Mouse (Mus musculus): ENCODE data around the gene Cracr2a. TPM values are rescaled to one million over a fixed set of nuclear protein-coding genes. Genes with fewer than 3 reads are reported as not detected.

The Cracr2a gene
- polyA plus RNA-seq, 1 experiment from 2014 or later = 1.4 TPM

- ATAC-seq (ENCODE audit: insufficient number of reproducible peaks, insufficient read depth, low FRiP score, low TSS enrichment, low read depth) = no peak
- H3K36me3 ChIP-seq = no peaks in the 10 kb centered on the region
- H3K27me3 ChIP-seq = 0 out of 2 replicates have a peak, but pooled peaks cover 3% of the 10 kb centered on the region
- WGBS = 86% methylated on average over 2 of the region's 2 CpGs
- peaks cover 13% of the 10 kb centered on the region for H3K4me1 ChIP-seq
- no peak overlapping the region for H3K4me2 ChIP-seq
- H3K27ac ChIP-seq = no peak overlapping the region
- H3K4me3 ChIP-seq = no peak overlapping the region
- H3K9ac ChIP-seq = no peak overlapping the region
- H3K9me3 ChIP-seq = no peaks in the 10 kb centered on the region
Measured at GRCm38 (mm10) chr6:127629249-127629648, 68.1 kb downstream of the Cracr2a start.

GRCm38 (mm10) chr6:127634858-127635257 is 73.7 kb downstream of the Cracr2a start:
- Histone ChIP-seq H3K27ac (no peak overlapping the region), H3K9me3 (no peaks in the 10 kb centered on the region), H3K9ac (no peak overlapping the region), H3K4me1 (no peaks in the 10 kb centered on the region), H3K27me3 (no peaks in the 10 kb centered on the region), H3K4me3 (no peak overlapping the region), H3K4me2 (no peak overlapping the region), H3K36me3 (no peaks in the 10 kb centered on the region)
- ATAC-seq (ENCODE audit: insufficient number of reproducible peaks, insufficient read depth, low FRiP score, low TSS enrichment, low read depth) = no peak
- 75% methylated on average over 2 of the region's 2 CpGs for whole genome bisulfite sequencing

- Histone ChIP-seq H3K4me3 (no peak overlapping the region), H3K9ac (no peak overlapping the region), H3K27me3 (no peaks in the 10 kb centered on the region), H3K4me1 (no peaks in the 10 kb centered on the region), H3K4me2 (no peak overlapping the region), H3K9me3 (no peaks in the 10 kb centered on the region), H3K36me3 (no peaks in the 10 kb centered on the region), H3K27ac (no peak overlapping the region)
- no peak for ATAC-seq (ENCODE audit: insufficient number of reproducible peaks, insufficient read depth, low FRiP score, low TSS enrichment, low read depth)
- 61% methylated on average over 9 of the region's 9 CpGs for WGBS
Measured at GRCm38 (mm10) chr6:127635462-127636189, 74.5 kb downstream of the Cracr2a start.

- Histone ChIP-seq H3K36me3 (no peaks in the 10 kb centered on the region), H3K9me3 (no peaks in the 10 kb centered on the region), H3K4me2 (no peak overlapping the region), H3K9ac (no peak overlapping the region), H3K27me3 (no peaks in the 10 kb centered on the region), H3K4me3 (no peak overlapping the region), H3K4me1 (no peaks in the 10 kb centered on the region), H3K27ac (no peak overlapping the region)
- WGBS = 70% methylated on average over 8 of the region's 8 CpGs
- no peak for ATAC-seq (ENCODE audit: insufficient number of reproducible peaks, insufficient read depth, low FRiP score, low TSS enrichment, low read depth)
Measured at GRCm38 (mm10) chr6:127641077-127641801, 80.1 kb downstream of the Cracr2a start.

- H3K27me3 ChIP-seq = no peaks in the 10 kb centered on the region
- no peak for ATAC-seq (ENCODE audit: insufficient number of reproducible peaks, insufficient read depth, low FRiP score, low TSS enrichment, low read depth)
- H3K4me2 ChIP-seq = no peak overlapping the region
- 33% methylated on average over 4 of the region's 4 CpGs for WGBS
- no peak overlapping the region for H3K4me3 ChIP-seq
- 0 out of 2 replicates have a peak, but pooled peaks cover 6% of the 10 kb centered on the region for H3K36me3 ChIP-seq
- H3K9me3 ChIP-seq = peaks cover 10% of the 10 kb centered on the region; the same call in 1 of the 2 replicates
- 0 out of 2 replicates have a peak, but pooled peaks cover 9% of the 10 kb centered on the region for H3K4me1 ChIP-seq
- no peak overlapping the region for H3K9ac ChIP-seq
- H3K27ac ChIP-seq = no peak overlapping the region
Measured at GRCm38 (mm10) chr6:127655988-127656387, 94.8 kb downstream of the Cracr2a start.

GRCm38 (mm10) chr6:127657152-127657551 is 96.0 kb downstream of the Cracr2a start:
- H3K4me1 ChIP-seq = peaks cover 16% of the 10 kb centered on the region; the same call in 1 of the 2 replicates
- H3K4me3 ChIP-seq = no peak overlapping the region
- WGBS = 91% methylated on average over 11 of the region's 11 CpGs
- ATAC-seq (ENCODE audit: insufficient number of reproducible peaks, insufficient read depth, low FRiP score, low TSS enrichment, low read depth) = no peak
- H3K9me3 ChIP-seq = peaks cover 10% of the 10 kb centered on the region; the same call in 1 of the 2 replicates
- 0 out of 2 replicates have a peak, but pooled peaks cover 6% of the 10 kb centered on the region for H3K36me3 ChIP-seq
- H3K27ac ChIP-seq = no peak overlapping the region
- no peak overlapping the region for H3K4me2 ChIP-seq
- H3K27me3 ChIP-seq = no peaks in the 10 kb centered on the region
- H3K9ac ChIP-seq = no peak overlapping the region

- H3K36me3 ChIP-seq = 0 out of 2 replicates have a peak, but pooled peaks cover 1% of the 10 kb centered on the region
- no peaks in the 10 kb centered on the region for H3K9me3 ChIP-seq
- H3K4me2 ChIP-seq = no peak overlapping the region
- H3K9ac ChIP-seq = no peak overlapping the region
- no peak overlapping the region for H3K4me3 ChIP-seq
- peaks cover 18% of the 10 kb centered on the region; the same call in 1 of the 2 replicates for H3K4me1 ChIP-seq
- no peak for ATAC-seq (ENCODE audit: insufficient number of reproducible peaks, insufficient read depth, low FRiP score, low TSS enrichment, low read depth)
- no peaks in the 10 kb centered on the region for H3K27me3 ChIP-seq
- 72% methylated on average over 5 of the region's 5 CpGs for WGBS
- no peak overlapping the region for H3K27ac ChIP-seq
Measured at GRCm38 (mm10) chr6:127659472-127659871, 98.3 kb downstream of the Cracr2a start.

- Histone ChIP-seq H3K4me1 (peaks cover 18% of the 10 kb centered on the region; the same call in 1 of the 2 replicates), H3K36me3 (no peaks in the 10 kb centered on the region), H3K9me3 (no peaks in the 10 kb centered on the region), H3K4me2 (no peak overlapping the region), H3K27me3 (no peaks in the 10 kb centered on the region), H3K9ac (no peak overlapping the region), H3K4me3 (no peak overlapping the region), H3K27ac (no peak overlapping the region; the same call in 1 of the 2 replicates)
- ATAC-seq (ENCODE audit: insufficient number of reproducible peaks, insufficient read depth, low FRiP score, low TSS enrichment, low read depth) = no peak
- WGBS = 77% methylated on average over 4 of the region's 4 CpGs
Measured at GRCm38 (mm10) chr6:127659966-127660365, 98.8 kb downstream of the Cracr2a start.

GRCm38 (mm10) chr6:127661717-127662292 is 100.7 kb downstream of the Cracr2a start:
- no peak overlapping the region for H3K9ac ChIP-seq
- no peaks in the 10 kb centered on the region for H3K36me3 ChIP-seq
- no peaks in the 10 kb centered on the region for H3K9me3 ChIP-seq
- H3K27ac ChIP-seq = peak overlapping the region; percentile 33; the same call in 1 of the 2 replicates
- WGBS = 61% methylated on average over 7 of the region's 7 CpGs
- no peak overlapping the region for H3K4me3 ChIP-seq
- H3K27me3 ChIP-seq = no peaks in the 10 kb centered on the region
- ATAC-seq (ENCODE audit: insufficient number of reproducible peaks, insufficient read depth, low FRiP score, low TSS enrichment, low read depth) = no peak
- H3K4me2 ChIP-seq = no peak overlapping the region
- H3K4me1 ChIP-seq = peaks cover 18% of the 10 kb centered on the region; the same call in 1 of the 2 replicates

- Histone ChIP-seq H3K27ac (no peak overlapping the region), H3K9ac (no peak overlapping the region), H3K36me3 (no peaks in the 10 kb centered on the region), H3K4me2 (no peak overlapping the region), H3K27me3 (no peaks in the 10 kb centered on the region), H3K9me3 (no peaks in the 10 kb centered on the region), H3K4me3 (no peak overlapping the region), H3K4me1 (peaks cover 18% of the 10 kb centered on the region; the same call in 1 of the 2 replicates)
- ATAC-seq (ENCODE audit: insufficient number of reproducible peaks, insufficient read depth, low FRiP score, low TSS enrichment, low read depth) = no peak
- 84% methylated on average over 7 of the region's 7 CpGs for WGBS
Measured at GRCm38 (mm10) chr6:127663263-127663662, 102.1 kb downstream of the Cracr2a start.

GRCm38 (mm10) chr6:127669313-127669712 is 108.2 kb downstream of the Cracr2a start:
- no peak overlapping the region for H3K9ac ChIP-seq
- WGBS = 60% methylated on average over 4 of the region's 4 CpGs

More at GRCm38 (mm10) chr6:127669313-127669712, 108.2 kb downstream of the Cracr2a start:
- no peaks in the 10 kb centered on the region for H3K4me1 ChIP-seq
- no peaks in the 10 kb centered on the region for H3K27me3 ChIP-seq
- no peak overlapping the region for H3K27ac ChIP-seq
- no peaks in the 10 kb centered on the region for H3K36me3 ChIP-seq
- H3K9me3 ChIP-seq = no peaks in the 10 kb centered on the region
- H3K4me3 ChIP-seq = no peak overlapping the region
- no peak overlapping the region for H3K4me2 ChIP-seq
- ATAC-seq (ENCODE audit: insufficient number of reproducible peaks, insufficient read depth, low FRiP score, low TSS enrichment, low read depth) = no peak
